Mouse (Mus musculus) liver, adult 2 months (tissue): ENCODE measurements around the gene Plcb4.

Experiments used
- CTCF ChIP-seq: fragments of 200-500 bp; IDR thresholded peaks from 2 replicates; pipeline ENCODE4 v1.5.1; 2011; ENCODE audit warnings: low read depth, low read length, control low read depth
- POLR2A ChIP-seq: fragments of 200-500 bp; IDR thresholded peaks from 2 replicates; pipeline ENCODE4 v1.6.1; 2011; ENCODE audit warnings: low read length, control low read depth; ENCODE audit not compliant: insufficient read depth; ENCODE audit errors: extremely low read depth

- no peak for TF ChIP-seq CTCF
- TF ChIP-seq POLR2A: no peak
Measured at GRCm38 (mm10) chr2:135904262-135904661, 245.5 kb downstream of the Plcb4 start.
